Mouse (Mus musculus) heart, embryonic 13.5 days (tissue): Measurements from ENCODE around the gene Speg. TPM values are rescaled to one million over a fixed set of nuclear protein-coding genes. Genes with fewer than 3 reads are reported as not detected.

Experiments
- ATAC-seq: fragments of 200-750 bp; cut with Nextera tagmentation; 2 replicates; pipeline ENCODE4 v1.8.0; 2017; ENCODE audit warnings: moderate TSS enrichment; ENCODE audit not compliant: insufficient number of reproducible peaks, low FRiP score, low TSS enrichment; ENCODE audit errors: extremely low read depth
- H3K27ac ChIP-seq: fragments of 300-500 bp; sonication (generic); replicated peaks from 2 replicates; pipeline ENCODE4 v1.5.1; 2015; ENCODE audit warnings: moderate library complexity, mild to moderate bottlenecking, inconsistent platforms
- H3K27me3 ChIP-seq: fragments of 300-500 bp; sonication (generic); replicated peaks from 2 replicates; pipeline ENCODE4 v1.6.1; 2015; ENCODE audit warnings: mild to moderate bottlenecking, inconsistent platforms
- H3K36me3 ChIP-seq: fragments of 300-500 bp; sonication (generic); 2 replicates; pipeline ENCODE4 v1.6.1; 2015; ENCODE audit warnings: mild to moderate bottlenecking, inconsistent platforms
- H3K4me1 ChIP-seq: fragments of 300-500 bp; sonication (generic); 2 replicates; pipeline ENCODE4 v1.6.1; 2015; ENCODE audit warnings: inconsistent platforms
- H3K4me2 ChIP-seq: fragments of 300-500 bp; sonication (generic); 2 replicates; pipeline ENCODE4 v1.6.1; 2015; ENCODE audit warnings: inconsistent platforms, mild to moderate bottlenecking, moderate library complexity
- H3K4me3 ChIP-seq: fragments of 300-500 bp; sonication (generic); 2 replicates; pipeline ENCODE4 v1.5.1; 2015; ENCODE audit warnings: moderate library complexity, mild to moderate bottlenecking, inconsistent platforms
- H3K9ac ChIP-seq: fragments of 300-500 bp; sonication (generic); 2 replicates; pipeline ENCODE4 v1.6.1; 2015; ENCODE audit warnings: inconsistent platforms, mild to moderate bottlenecking, moderate library complexity
- H3K9me3 ChIP-seq: fragments of 300-500 bp; sonication (generic); 2 replicates; pipeline ENCODE4 v1.6.1; 2016; ENCODE audit warnings: inconsistent platforms
- WGBS: fragments of 180-500 bp; shearing (Covaris S2); methylation state at CpG from one replicate; pipeline ENCODE4 v1.1.7; 2015; ENCODE audit warnings: mixed read lengths; 5-methylcytosine and 5-hydroxymethylcytosine counted together
- polyA plus RNA-seq: library from polyadenylated mRNA; unstranded; fragments of >200 nt; fragmentation: Nextera tagmentation; extraction: Ambion mirVana; gene quantifications from 2 replicates; pipeline ENCODE4 v1.2.1, GENCODE M21; 2015

Gene Speg
- polyA plus RNA-seq, 1 experiment from 2014 or later, result 55.1 TPM

- peak overlapping the region; percentile 28; the same call in 1 of the 2 replicates for H3K9ac ChIP-seq
- H3K36me3 ChIP-seq, result peaks cover 37% of the 10 kb centered on the region
- peaks cover 56% of the 10 kb centered on the region for H3K4me1 ChIP-seq
- no peaks in the 10 kb centered on the region for H3K9me3 ChIP-seq
- H3K27me3 ChIP-seq, result peaks cover 64% of the 10 kb centered on the region
- H3K27ac ChIP-seq, result no peak overlapping the region
- 66% methylated on average over 3 of the region's 3 CpGs for WGBS
- no peak overlapping the region for H3K4me2 ChIP-seq
- ATAC-seq, result no peak
- no peak overlapping the region for H3K4me3 ChIP-seq
Measured at GRCm38 (mm10) chr1:75444208-75444607, 69.1 kb downstream of the Speg start.

- H3K27me3 ChIP-seq, result peaks cover 74% of the 10 kb centered on the region
- WGBS, result 10% methylated on average over 9 of the region's 9 CpGs
- H3K9ac ChIP-seq, result peak overlapping the region; percentile 72; the same call in 1 of the 2 replicates
- ATAC-seq, result no peak
- peaks cover 29% of the 10 kb centered on the region for H3K36me3 ChIP-seq
- peaks cover 64% of the 10 kb centered on the region for H3K4me1 ChIP-seq
- H3K4me2 ChIP-seq, result peak overlapping the region; percentile 72
- no peaks in the 10 kb centered on the region for H3K9me3 ChIP-seq
- peak overlapping the region; percentile 42; the same call in 1 of the 2 replicates for H3K4me3 ChIP-seq
- no peak overlapping the region for H3K27ac ChIP-seq
Measured at GRCm38 (mm10) chr1:75445141-75445701, 70.1 kb downstream of the Speg start.

GRCm38 (mm10) chr1:75445751-75446611 lies 70.9 kb downstream of the Speg start:
- Histone ChIP-seq H3K4me2 (peak overlapping the region; percentile 72), H3K9ac (peak overlapping the region; percentile 72), H3K36me3 (peaks cover 22% of the 10 kb centered on the region), H3K27me3 (peaks cover 82% of the 10 kb centered on the region), H3K4me3 (peak overlapping the region; percentile 42), H3K4me1 (peaks cover 72% of the 10 kb centered on the region), H3K27ac (peak overlapping the region; percentile 48), H3K9me3 (no peaks in the 10 kb centered on the region)
- WGBS, result under 1% methylated on average over 22 of the region's 22 CpGs
- no peak for ATAC-seq

GRCm38 (mm10) chr1:75446656-75447055 lies 71.6 kb downstream of the Speg start:
- Histone ChIP-seq H3K9ac (peak overlapping the region; percentile 72), H3K36me3 (peaks cover 15% of the 10 kb centered on the region), H3K4me2 (peak overlapping the region; percentile 72), H3K4me3 (peak overlapping the region; percentile 42; the same call in 1 of the 2 replicates), H3K27ac (peak overlapping the region; percentile 48), H3K4me1 (peaks cover 76% of the 10 kb centered on the region), H3K27me3 (peaks cover 88% of the 10 kb centered on the region), H3K9me3 (no peaks in the 10 kb centered on the region)
- ATAC-seq, result no peak
- 7% methylated on average over 20 of the region's 20 CpGs for WGBS

GRCm38 (mm10) chr1:75447265-75448051 lies 72.4 kb downstream of the Speg start:
- Histone ChIP-seq H3K4me3 (peak overlapping the region; percentile 16; the same call in 1 of the 2 replicates), H3K9ac (peak overlapping the region; percentile 72), H3K27me3 (peaks cover 93% of the 10 kb centered on the region), H3K9me3 (no peaks in the 10 kb centered on the region), H3K27ac (no peak overlapping the region), H3K4me1 (peaks cover 76% of the 10 kb centered on the region), H3K36me3 (peaks cover 7% of the 10 kb centered on the region), H3K4me2 (peak overlapping the region; percentile 72)
- ATAC-seq, result no peak
- WGBS, result 9% methylated on average over 10 of the region's 10 CpGs

GRCm38 (mm10) chr1:75448052-75448431 lies 72.9 kb downstream of the Speg start:
- Histone ChIP-seq H3K9ac (peak overlapping the region; percentile 72; the same call in 1 of the 2 replicates), H3K9me3 (no peaks in the 10 kb centered on the region), H3K27ac (no peak overlapping the region), H3K4me1 (peaks cover 76% of the 10 kb centered on the region), H3K4me3 (no peak overlapping the region), H3K27me3 (peaks cover 95% of the 10 kb centered on the region), H3K36me3 (0 out of 2 replicates have a peak, but pooled peaks cover under 1% of the 10 kb centered on the region), H3K4me2 (peak overlapping the region; percentile 72)
- WGBS, result 7% methylated on average over 7 of the region's 7 CpGs
- ATAC-seq, result no peak

- Histone ChIP-seq H3K27ac (no peak overlapping the region), H3K9ac (peak overlapping the region; percentile 5; the same call in 1 of the 2 replicates), H3K9me3 (no peaks in the 10 kb centered on the region), H3K36me3 (no peaks in the 10 kb centered on the region), H3K4me1 (peaks cover 70% of the 10 kb centered on the region), H3K27me3 (peaks cover 95% of the 10 kb centered on the region), H3K4me3 (no peak overlapping the region), H3K4me2 (no peak overlapping the region)
- ATAC-seq, result no peak
- WGBS, result 4% methylated on average over 14 of the region's 14 CpGs
Measured at GRCm38 (mm10) chr1:75448937-75449336, 73.8 kb downstream of the Speg start.

- Histone ChIP-seq H3K9me3 (no peaks in the 10 kb centered on the region), H3K9ac (peak overlapping the region; percentile 74; the same call in 1 of the 2 replicates), H3K36me3 (no peaks in the 10 kb centered on the region), H3K27ac (no peak overlapping the region), H3K4me2 (peak overlapping the region; percentile 73), H3K27me3 (peaks cover 94% of the 10 kb centered on the region), H3K4me3 (peak overlapping the region; percentile 46; the same call in 1 of the 2 replicates), H3K4me1 (peaks cover 66% of the 10 kb centered on the region)
- 10% methylated on average over 8 of the region's 8 CpGs for WGBS
- ATAC-seq, result no peak
Measured at GRCm38 (mm10) chr1:75449377-75450135, 74.5 kb downstream of the Speg start.

GRCm38 (mm10) chr1:75450314-75451005 lies 75.4 kb downstream of the Speg start, which contains the start of gene Asic4:
Gene Asic4 (plus strand): TSS chr1:75450436.
- Histone ChIP-seq H3K9ac (peak within 1 kb of the TSS; percentile 74), H3K27ac (no peak within 1 kb of the TSS), H3K4me1 (peaks cover 57% of the 10 kb centered on the region), H3K4me2 (peak within 1 kb of the TSS; percentile 73), H3K36me3 (no peaks in the 10 kb centered on the region), H3K27me3 (peaks cover 92% of the 10 kb centered on the region), H3K9me3 (no peaks in the 10 kb centered on the region), H3K4me3 (peak within 1 kb of the TSS; percentile 46)
- ATAC-seq, result no peak
- WGBS, result 1% methylated on average over 35 of the region's 35 CpGs

GRCm38 (mm10) chr1:75451900-75452299 lies 76.8 kb downstream of the Speg start:
- Histone ChIP-seq H3K4me2 (no peak overlapping the region), H3K9ac (no peak overlapping the region)
- 73% methylated on average over 3 of the region's 5 CpGs for WGBS

More at GRCm38 (mm10) chr1:75451900-75452299, 76.8 kb downstream of the Speg start:
- H3K27ac ChIP-seq, result no peak overlapping the region
- peaks cover 97% of the 10 kb centered on the region for H3K27me3 ChIP-seq
- no peak overlapping the region for H3K4me3 ChIP-seq
- no peak for ATAC-seq
- H3K4me1 ChIP-seq, result peaks cover 45% of the 10 kb centered on the region
- H3K36me3 ChIP-seq, result no peaks in the 10 kb centered on the region
- no peaks in the 10 kb centered on the region for H3K9me3 ChIP-seq
